Mouse (Mus musculus) v-Abl transformed pro-B cells (cell line): Measurements from ENCODE around the gene Plet1.

ENCODE experiments used
- in situ Hi-C, 2 experiments: fragments of 400-800 bp; cut with MboI; formaldehyde crosslinking; loops; one replicate each; pipeline ENCODE4 v1.15.1; 2025; ENCODE audit not compliant: unreplicated experiment in 2 of 2

Gene Plet1

GRCm38 (mm10) chr9:50494311-50494710 lies at the start of gene Plet1:
Gene Plet1 (plus strand): TSS chr9:50494525.
- in situ Hi-C loops, result no loop called here

GRCm38 (mm10) chr9:50449048-50449447 lies 45.3 kb upstream of the Plet1 start:
- in situ Hi-C loops, result loop anchor here in 1 of 2 experiments (25.0 kb wide), 2 partner anchors 1362 to 1812 kb away; partner anchors contain the start of gene Tmprss5

- in situ Hi-C loops, result loop anchor here (5.0 to 25.0 kb wide), 4 partner anchors 686 to 1364 kb away; partner anchors contain the start of gene Tmprss5 (in 1 of the 2)
Observed at GRCm38 (mm10) chr9:50451456-50452218, 42.7 kb upstream of the Plet1 start.

- in situ Hi-C loops, result loop anchor here (5.0 to 25.0 kb wide), 4 partner anchors 685 to 1365 kb away; partner anchors contain the start of gene Tmprss5 (in 1 of the 2)
Observed at GRCm38 (mm10) chr9:50452303-50452775, 42.0 kb upstream of the Plet1 start.

GRCm38 (mm10) chr9:50457596-50457995 lies 36.7 kb upstream of the Plet1 start:
- in situ Hi-C loops, result loop anchor here (5.0 to 25.0 kb wide), 6 partner anchors 65 to 1370 kb away; partner anchors contain the start of gene Tmprss5 (in 1 of the 2)

- in situ Hi-C loops, result loop anchor here (5.0 to 25.0 kb wide), 6 partner anchors 63 to 1372 kb away; partner anchors contain the start of gene Tmprss5 (in 1 of the 2)
Observed at GRCm38 (mm10) chr9:50459537-50459936, 34.8 kb upstream of the Plet1 start.

GRCm38 (mm10) chr9:50462494-50463204 lies 31.7 kb upstream of the Plet1 start:
- in situ Hi-C loops, result loop anchor here (5.0 to 25.0 kb wide), 4 partner anchors 52 to 1375 kb away; partner anchors contain the start of gene Tmprss5 (in 1 of the 2)

GRCm38 (mm10) chr9:50463205-50463508 lies 31.2 kb upstream of the Plet1 start:
- in situ Hi-C loops, result loop anchor here (5.0 to 25.0 kb wide), 4 partner anchors 52 to 1376 kb away; partner anchors contain the start of gene Tmprss5 (in 1 of the 2)

GRCm38 (mm10) chr9:50470377-50471100 lies 23.8 kb upstream of the Plet1 start:
- in situ Hi-C loops, result loop anchor here in 1 of 2 experiments (25.0 kb wide), 2 partner anchors 842 to 1383 kb away; partner anchors contain the start of gene Tmprss5

- in situ Hi-C loops, result loop anchor here in 1 of 2 experiments (25.0 kb wide), 2 partner anchors 841 to 1384 kb away; partner anchors contain the start of gene Tmprss5
Observed at GRCm38 (mm10) chr9:50471181-50471901, 23.0 kb upstream of the Plet1 start.

- in situ Hi-C loops, result no loop called here
Observed at GRCm38 (mm10) chr9:50475318-50475717, 19.0 kb upstream of the Plet1 start.

- in situ Hi-C loops, result no loop called here
Observed at GRCm38 (mm10) chr9:50475745-50476144, 18.6 kb upstream of the Plet1 start.

GRCm38 (mm10) chr9:50476651-50477050 lies 17.7 kb upstream of the Plet1 start:
- in situ Hi-C loops, result no loop called here

GRCm38 (mm10) chr9:50477270-50477669 lies 17.1 kb upstream of the Plet1 start:
- in situ Hi-C loops, result no loop called here

- in situ Hi-C loops, result no loop called here
Observed at GRCm38 (mm10) chr9:50478826-50479225, 15.5 kb upstream of the Plet1 start.

- in situ Hi-C loops, result no loop called here
Observed at GRCm38 (mm10) chr9:50479476-50479875, 14.8 kb upstream of the Plet1 start.

GRCm38 (mm10) chr9:50482743-50483142 lies 11.6 kb upstream of the Plet1 start:
- in situ Hi-C loops, result no loop called here

GRCm38 (mm10) chr9:50485521-50485920 lies 8.8 kb upstream of the Plet1 start:
- in situ Hi-C loops, result no loop called here

- in situ Hi-C loops, result no loop called here
Observed at GRCm38 (mm10) chr9:50490836-50491235, 3.5 kb upstream of the Plet1 start.
